Mouse (Mus musculus) B cell, adult 2 months (primary cell): Measurements from ENCODE around the gene Pex3.

Experiments
- DNase-seq, 2 experiments: peaks; one replicate each; pipeline ENCODE4 v3.0.0; 2022

Pex3 gene

DNA sequence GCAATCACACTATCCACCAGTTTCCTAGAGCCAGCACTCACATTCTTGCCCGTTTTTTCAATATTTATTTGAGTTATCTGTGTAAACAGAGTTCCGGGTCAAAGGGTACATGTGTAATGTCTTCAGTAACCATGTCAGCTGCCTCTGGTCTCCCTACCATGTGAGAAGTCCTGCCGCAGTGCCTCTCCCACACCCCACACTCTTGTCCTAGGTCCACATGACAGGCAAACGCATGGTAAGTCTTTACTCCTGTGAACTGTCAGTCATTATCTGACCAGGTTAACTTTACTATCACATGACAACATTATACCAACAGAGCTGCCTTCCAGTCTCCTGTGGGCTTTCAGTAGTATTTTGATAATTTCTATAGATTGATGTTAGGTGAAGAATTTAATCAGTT is 24.8 kb downstream of the Pex3 start:
- no peak for DNase-seq

DNA sequence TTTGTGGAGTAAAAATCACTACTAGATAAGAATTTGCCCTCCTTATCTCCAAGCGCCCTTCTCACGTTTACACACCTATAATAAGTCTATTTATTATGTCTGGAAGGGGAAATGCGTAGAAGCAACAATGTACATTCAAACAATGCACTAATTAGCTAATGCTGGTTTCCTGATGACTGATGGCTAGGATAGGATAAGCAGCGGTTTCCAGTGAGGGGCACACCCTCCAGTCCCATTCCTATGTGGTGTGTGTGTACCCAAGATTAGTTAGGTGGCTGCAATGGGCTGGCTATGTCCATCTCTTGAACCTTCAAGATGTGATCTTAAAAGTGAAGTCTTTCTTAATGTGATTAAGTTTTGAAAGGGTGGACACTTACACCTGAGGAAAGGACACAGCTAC is 31.1 kb downstream of the Pex3 start:
- no peak for DNase-seq

DNA sequence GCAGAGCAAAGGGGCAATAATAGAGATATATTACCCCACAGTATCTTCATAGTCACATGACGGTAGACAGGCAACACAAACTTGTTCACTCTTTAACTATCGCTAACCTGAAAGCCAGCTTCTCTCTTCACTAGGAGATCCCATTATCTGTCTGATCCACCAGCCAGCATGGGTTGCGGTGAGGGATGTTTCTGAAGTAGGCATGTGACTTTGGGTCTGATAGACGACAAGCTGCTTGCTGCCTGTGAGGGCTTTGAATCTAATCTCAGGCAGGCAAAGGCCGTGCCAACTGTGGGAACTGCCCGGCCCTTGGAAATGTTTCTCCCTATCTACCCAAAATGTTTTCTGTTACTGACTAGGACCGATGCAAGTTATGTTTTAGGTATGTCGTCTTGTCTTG is 50.6 kb downstream of the Pex3 start:
- no peak for DNase-seq

DNA sequence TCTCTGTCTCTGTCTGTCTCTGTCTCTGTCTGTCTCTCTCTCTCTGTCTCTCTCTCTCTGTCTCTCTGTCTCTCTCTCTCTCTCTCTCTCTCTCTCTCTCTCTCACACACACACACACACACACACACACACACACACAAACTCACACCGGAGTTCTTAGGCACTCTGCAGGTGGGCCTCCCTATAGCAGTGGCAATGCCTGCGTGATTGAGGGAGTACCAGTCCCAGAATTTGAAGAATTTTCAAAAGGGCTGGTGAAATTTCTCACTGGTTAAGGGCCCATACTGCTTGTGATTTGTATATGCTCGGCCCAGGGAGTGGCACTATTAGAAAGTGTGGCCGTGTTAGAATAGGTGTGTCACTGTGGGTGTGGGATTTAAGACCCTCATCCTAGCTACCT is 51.4 kb downstream of the Pex3 start:
- DNase-seq = peak in 1 of 2 experiments; percentile 1

DNA sequence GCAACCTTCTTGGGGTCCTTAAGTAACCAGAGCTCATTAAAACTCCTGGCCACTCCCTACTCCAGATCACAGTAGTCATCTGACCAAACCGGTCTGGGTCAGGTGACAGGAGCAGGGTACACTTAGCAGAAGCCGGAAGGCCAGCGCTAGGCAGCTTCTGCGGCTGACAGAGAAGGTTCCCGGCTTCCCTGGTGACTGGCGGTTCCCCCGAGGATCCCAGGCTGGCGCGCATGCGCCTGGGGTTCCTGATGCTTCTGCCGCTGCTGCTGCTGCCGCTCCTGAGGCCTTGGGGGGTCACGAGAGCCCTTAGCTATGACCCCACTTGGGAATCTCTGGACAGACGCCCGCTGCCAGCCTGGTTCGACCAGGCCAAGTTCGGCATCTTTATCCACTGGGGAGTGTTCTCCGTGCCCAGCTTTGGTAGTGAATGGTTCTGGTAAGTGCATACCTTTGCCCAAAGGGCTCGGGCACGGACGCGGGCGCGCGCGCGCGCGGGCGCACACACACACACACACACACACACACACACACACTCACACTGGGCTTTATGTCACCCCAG is 51.9 kb downstream of the Pex3 start:
- peak; percentile 86 to 87 for DNase-seq

DNA sequence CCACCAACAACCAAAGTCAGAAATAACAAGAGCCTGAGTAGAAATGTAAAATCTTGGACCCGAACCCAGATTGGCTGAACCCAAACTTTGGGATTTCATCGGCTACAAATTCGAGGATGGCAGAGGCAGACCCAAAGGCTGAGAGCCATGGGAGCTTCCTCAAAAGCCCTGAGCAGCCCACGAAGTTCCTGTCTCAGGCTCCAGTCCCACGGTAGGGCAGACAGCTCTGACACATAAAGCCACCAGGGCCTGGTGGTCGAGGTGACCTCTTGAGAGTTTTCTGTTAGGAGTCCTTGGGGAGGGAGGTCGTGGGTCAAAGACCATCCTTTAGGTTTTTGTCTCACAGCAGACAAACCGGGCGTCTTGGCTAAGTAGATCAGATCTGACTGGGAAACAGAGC is 52.5 kb downstream of the Pex3 start:
- no peak for DNase-seq

DNA sequence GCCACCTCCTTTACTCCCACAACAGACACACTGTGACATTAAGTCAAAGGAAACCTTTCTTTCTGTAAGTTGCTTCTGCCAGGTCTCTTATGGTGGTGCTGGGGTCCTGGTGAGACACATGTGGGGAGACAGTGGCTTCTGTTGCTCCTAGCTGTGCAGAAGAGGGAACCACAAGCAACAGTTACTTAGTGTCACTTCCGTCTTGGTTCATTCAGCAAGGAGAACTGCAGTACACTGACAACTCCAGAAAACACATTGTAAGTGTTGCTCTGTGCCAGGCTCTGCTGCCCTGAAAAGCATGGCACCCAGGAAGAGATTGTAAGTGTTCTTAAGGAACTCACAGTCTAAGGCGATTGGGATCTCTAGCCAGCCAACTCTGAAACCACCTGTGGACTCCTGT is 53.6 kb downstream of the Pex3 start, which contains the start of gene Fuca2:
Gene Fuca2 (plus strand): TSS at position 210 of the 400 bp plus-strand sequence.
- DNase-seq = peak; percentile 1 to 4

DNA sequence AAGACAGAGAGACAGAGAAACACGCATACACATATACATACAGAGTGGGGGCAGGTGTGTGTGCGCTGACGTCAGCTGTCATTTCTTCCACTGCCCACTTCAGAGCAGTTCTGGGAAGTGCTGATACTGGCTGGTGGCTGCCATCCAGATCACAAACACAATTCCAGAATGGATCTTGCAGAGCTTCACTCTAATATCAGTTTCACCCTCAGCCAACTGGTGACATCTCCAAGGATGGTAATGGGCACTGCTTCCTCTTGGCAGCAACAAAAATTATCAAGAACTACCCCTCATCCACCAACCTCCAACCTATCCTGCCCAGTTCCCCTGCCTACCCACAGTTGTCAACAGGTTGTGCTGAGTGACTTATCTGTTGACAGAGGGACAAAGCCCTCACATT is 56.6 kb downstream of the Pex3 start:
- no peak for DNase-seq

DNA sequence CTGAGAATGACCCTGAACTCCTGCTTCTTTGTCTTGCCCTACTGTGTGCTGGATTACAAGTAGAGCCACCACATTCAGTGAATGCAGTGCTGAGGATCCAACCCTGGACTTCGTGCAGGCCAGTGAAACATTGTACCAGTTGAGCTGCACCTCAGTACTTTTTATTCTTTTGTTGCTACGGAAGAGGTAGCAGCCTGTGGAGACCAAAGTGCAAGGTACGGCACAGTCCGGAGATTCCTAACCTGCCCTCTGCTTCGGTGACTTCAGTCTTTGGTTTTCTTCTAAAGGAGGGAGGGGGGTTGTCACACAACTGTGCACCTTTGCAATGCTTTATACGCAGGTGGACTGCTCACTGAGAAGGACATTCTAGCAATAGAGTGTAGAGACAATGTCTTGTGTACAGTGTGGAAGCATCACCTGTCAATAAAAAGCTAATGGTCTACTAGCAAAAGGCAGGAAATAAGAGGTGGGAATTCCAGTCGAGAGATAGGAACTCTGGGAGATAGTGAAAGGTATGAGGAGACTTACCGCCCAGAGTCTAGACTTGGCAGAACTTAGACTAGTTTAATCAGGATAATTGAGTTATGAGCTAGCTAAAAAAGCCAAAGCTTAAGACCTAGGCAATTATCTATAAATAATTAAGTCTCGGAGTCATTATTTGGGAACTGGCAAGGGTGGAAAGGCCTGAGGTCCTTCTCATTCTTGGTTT is 58.8 kb downstream of the Pex3 start:
- DNase-seq = no peak

DNA sequence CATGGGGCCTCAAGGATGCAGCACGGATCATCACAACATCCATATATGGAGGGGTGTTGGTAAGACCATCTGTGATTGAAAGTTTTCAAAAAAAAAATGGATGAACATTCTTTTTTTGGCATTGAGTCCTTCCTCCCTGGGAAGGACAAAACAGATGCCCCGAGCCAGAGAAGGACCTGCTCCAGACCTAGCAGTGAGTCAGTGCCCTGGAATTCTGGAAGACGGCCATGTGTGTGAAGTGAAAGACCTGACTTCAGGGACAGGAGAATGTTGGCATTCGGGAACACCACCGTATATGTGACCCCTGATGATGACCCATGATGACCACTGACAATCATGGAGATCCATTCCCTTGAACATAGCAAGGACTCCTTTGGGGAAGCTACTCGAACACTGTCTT is 63.3 kb downstream of the Pex3 start:
- DNase-seq = no peak

DNA sequence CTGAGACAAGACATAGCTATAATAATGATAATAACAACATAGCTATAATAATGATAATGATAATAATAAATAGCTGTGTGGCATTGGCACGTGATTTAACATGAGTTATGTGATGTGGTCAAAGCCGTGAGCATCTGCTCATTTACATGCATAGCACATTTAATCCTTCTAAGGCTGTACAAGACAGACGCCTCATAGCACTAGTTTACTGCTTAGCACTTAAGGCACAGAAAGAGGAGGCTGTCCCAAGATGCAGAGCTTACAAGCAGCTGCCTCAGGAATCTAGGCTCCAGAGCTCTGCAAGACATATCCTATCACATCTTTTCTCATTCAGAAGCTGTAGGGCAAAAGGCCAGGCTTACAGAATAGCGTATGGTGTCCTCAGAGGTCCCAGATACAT is 67.0 kb downstream of the Pex3 start:
- no peak for DNase-seq

DNA sequence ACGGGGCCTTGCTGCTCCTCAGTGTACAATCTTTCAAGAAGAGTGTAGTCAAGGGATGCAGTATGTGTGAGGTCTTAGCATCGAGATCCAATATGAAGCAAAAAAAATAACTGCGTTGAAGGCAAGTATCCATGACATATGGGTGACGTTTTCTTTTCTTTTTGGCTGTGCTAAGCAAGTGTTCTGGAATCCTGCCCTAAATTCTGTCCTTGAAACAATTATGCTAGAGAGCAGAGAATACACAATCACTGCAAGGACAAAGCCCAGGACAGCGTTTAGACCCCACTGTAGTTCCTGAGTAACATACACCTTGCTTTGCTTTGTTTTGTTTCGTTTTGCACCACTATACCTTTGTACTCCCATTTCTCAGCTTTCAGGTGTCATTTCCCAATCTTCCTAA is 73.6 kb downstream of the Pex3 start:
- DNase-seq = no peak

DNA sequence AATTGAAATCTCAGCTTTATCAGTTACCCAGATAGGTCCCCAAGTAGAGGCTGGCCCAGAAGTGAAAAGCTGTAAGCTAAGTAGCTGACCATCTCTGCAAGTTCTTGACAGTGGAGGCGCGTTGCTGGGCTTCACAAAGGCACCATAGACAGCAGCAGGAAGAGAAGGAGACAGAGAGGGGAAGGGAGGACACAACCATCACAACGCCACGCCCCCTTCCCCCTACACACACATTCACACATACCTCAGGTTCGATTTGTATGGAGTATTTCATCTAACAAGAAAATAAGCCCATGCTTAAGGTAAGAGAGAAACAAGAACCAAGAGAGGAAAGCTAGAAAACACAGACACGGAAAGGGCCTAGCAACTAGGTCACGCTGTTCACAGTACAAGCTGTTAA is 77.8 kb downstream of the Pex3 start:
- peak; percentile 3 to 4 for DNase-seq

DNA sequence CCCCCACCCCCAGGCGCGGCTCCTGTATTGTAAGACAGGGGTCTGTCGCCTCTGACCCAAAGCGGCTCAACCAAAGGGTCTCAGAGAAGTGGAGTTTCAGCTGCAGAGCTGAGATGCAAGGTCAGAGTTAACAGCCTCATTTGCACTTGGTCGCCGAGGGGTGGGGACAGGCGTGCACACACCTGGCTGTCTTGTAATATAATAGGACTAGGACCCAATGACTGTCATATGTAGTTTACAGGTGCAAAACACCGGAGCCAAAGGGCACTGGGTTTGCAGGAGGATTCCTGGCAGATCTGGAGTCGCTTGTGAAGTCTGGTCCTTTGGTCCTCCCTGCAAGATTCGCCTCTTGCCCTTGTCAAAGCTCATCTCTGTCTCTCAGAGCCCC is 78.4 kb downstream of the Pex3 start:
- DNase-seq = peak; percentile 6 to 13
